Mouse (Mus musculus) midbrain, embryonic 16.5 days (tissue): ENCODE data around the gene Chrnb1. TPM values are rescaled to one million over a fixed set of nuclear protein-coding genes. Genes with fewer than 3 reads are reported as not detected.

ENCODE experiments used
- ATAC-seq: fragments of 200-750 bp; cut with Nextera tagmentation; 2 replicates; pipeline ENCODE4 v1.8.0; 2017; ENCODE audit warnings: moderate TSS enrichment
- H3K27ac ChIP-seq: fragments of 300-500 bp; sonication (generic); 2 replicates; pipeline ENCODE4 v1.5.1; 2014; ENCODE audit warnings: mild to moderate bottlenecking, low read length, mixed read lengths
- H3K27me3 ChIP-seq: fragments of 300-500 bp; sonication (generic); 2 replicates; pipeline ENCODE4 v1.6.1; 2014; ENCODE audit warnings: low read depth, low read length, mixed read lengths; ENCODE audit not compliant: control insufficient read depth, insufficient read depth
- H3K36me3 ChIP-seq: fragments of 300-500 bp; sonication (generic); 2 replicates; pipeline ENCODE4 v1.6.1; 2014; ENCODE audit warnings: mild to moderate bottlenecking, low read length, moderate library complexity, mixed read lengths; ENCODE audit not compliant: control insufficient read depth, insufficient read depth
- H3K4me1 ChIP-seq: fragments of 300-500 bp; sonication (generic); 2 replicates; pipeline ENCODE4 v1.6.1; 2014; ENCODE audit warnings: mild to moderate bottlenecking, low read length, mixed read lengths; ENCODE audit not compliant: control insufficient read depth, insufficient read depth
- H3K4me2 ChIP-seq: fragments of 300-500 bp; sonication (generic); 2 replicates; pipeline ENCODE4 v1.6.1; 2014; ENCODE audit warnings: mild to moderate bottlenecking, low read length, mixed read lengths
- H3K4me3 ChIP-seq: fragments of 300-500 bp; sonication (generic); 2 replicates; pipeline ENCODE4 v1.5.1; 2014; ENCODE audit warnings: low read depth, mild to moderate bottlenecking, low read length, moderate library complexity, mixed read lengths
- H3K9ac ChIP-seq: fragments of 300-500 bp; sonication (generic); 2 replicates; pipeline ENCODE4 v1.6.1; 2014; ENCODE audit warnings: low read depth, low read length, mixed read lengths
- H3K9me3 ChIP-seq: fragments of 300-500 bp; sonication (generic); replicated peaks from 2 replicates; pipeline ENCODE4 v1.6.1; 2014; ENCODE audit warnings: mild to moderate bottlenecking, low read length, mixed read lengths; ENCODE audit not compliant: control insufficient read depth, poor library complexity, severe bottlenecking
- WGBS: fragments of 180-500 bp; shearing (Covaris S2); extraction: QIAGEN DNeasy Blood & Tissue Kit; methylation state at CpG from one replicate; pipeline ENCODE4 v1.1.7; 2014; 5-methylcytosine and 5-hydroxymethylcytosine counted together
- polyA plus RNA-seq: library from polyadenylated mRNA; unstranded; fragments of >200 nt; fragmentation: Nextera tagmentation; extraction: Ambion mirVana; gene quantifications from 2 replicates; pipeline ENCODE4 v1.2.1, GENCODE M21; 2015

Gene Chrnb1
- polyA plus RNA-seq, 1 experiment from 2014 or later, result 1.6 TPM

DNA sequence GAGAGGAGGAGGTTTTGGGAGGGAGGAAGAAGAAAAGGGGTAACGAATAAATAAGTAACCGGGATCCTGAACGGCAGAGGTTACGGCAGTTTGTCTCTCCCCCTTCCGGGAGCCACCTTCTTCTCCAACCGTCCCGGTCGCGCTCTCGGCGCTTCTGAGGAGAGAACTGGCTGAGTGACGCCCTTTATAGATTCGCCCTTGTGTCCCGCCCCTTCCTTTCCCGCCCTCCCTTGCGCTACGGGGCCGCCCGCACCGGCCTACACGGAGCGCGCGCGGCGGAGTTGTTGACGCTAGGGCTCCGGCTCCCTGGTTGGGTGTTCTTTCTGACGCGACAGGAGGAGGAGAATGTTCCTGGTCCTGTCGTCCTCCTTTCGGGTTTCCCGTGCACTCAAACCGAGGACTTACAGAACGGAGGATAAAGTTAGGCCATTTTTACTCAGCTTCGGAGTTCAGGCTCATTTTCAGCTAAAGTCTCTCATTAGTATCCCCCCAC, 37.2 kb downstream of the Chrnb1 start, which contains the start of gene Polr2a:
Gene Polr2a, minus strand, starts transcription at position 160 of the 493 bp plus-strand sequence.
- Histone ChIP-seq H3K9me3 (no peaks in the 10 kb centered on the region), H3K4me2 (peak within 1 kb of the TSS; percentile 81), H3K9ac (peak within 1 kb of the TSS; percentile 79), H3K27ac (peak within 1 kb of the TSS; percentile 99), H3K4me3 (peak within 1 kb of the TSS; percentile 53), H3K4me1 (peaks cover 40% of the 10 kb centered on the region), H3K27me3 (no peaks in the 10 kb centered on the region), H3K36me3 (no peaks in the 10 kb centered on the region)
- WGBS, result 0% methylated on average over 33 of the region's 36 CpGs
- peak; percentile 96 for ATAC-seq

DNA sequence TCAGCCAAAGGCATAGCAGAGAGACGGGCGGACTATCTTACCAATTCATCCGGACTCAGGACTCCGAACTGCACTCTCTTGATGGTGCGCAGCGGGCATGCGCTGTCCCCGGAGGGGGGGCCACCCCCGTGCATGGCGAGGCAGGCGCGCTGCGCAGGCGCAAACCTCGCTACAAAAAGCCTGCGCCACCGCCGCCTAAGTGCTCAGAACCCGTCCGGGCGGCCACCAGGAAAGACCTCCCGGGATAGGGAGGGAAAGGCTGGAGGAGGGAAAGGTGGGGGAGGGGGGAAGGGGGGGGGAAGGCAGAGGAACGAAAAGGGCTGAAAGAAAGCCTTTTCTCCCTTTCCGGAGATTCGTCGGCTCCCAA, 37.7 kb downstream of the Chrnb1 start:
- ATAC-seq, result peak; percentile 84
- peak overlapping the region; percentile 68 for H3K4me2 ChIP-seq
- peak overlapping the region; percentile 79 for H3K9ac ChIP-seq
- peak overlapping the region; percentile 53 for H3K4me3 ChIP-seq
- H3K27ac ChIP-seq, result peak overlapping the region; percentile 99
- no peaks in the 10 kb centered on the region for H3K36me3 ChIP-seq
- WGBS, result 0% methylated on average over 26 of the region's 26 CpGs
- H3K27me3 ChIP-seq, result no peaks in the 10 kb centered on the region
- H3K9me3 ChIP-seq, result no peaks in the 10 kb centered on the region
- H3K4me1 ChIP-seq, result peaks cover 41% of the 10 kb centered on the region

DNA sequence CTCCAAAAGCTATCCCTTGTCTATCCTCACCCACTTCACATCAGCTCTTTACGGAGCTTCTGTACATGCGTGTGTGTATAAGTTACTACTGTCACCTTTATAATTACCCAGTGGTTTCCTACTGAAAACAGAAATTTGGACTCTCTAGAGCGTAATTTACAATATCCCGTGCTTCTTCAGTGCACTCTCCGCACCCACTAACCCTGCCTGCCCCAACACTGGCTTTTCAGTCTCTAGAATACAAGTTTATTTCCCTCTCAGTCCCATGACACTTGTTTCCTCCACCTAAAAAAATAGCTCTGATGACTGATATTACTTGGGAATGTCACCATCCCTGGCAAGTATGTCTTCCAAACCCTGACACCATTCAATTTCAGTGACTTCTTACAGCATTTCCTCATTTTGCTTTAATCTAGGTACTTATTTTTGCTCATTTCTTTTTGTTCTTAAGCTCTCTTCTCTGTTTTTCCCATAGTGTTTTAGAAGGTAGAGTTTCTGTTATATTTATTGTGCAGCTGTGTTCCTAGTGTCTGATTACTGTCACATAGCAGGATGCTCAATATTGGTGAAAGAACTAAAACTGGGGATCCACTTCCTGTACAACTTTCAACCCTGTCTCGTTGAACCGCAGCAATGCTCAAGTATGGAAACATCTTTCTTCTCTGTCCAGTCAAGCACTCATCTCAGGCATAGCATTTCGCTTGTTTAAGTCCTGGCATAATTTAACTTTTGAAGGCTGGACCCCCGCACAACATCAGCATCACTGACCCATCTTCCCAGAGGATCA, 38.2 kb downstream of the Chrnb1 start:
- H3K27me3 ChIP-seq, result no peaks in the 10 kb centered on the region
- H3K9me3 ChIP-seq, result no peaks in the 10 kb centered on the region
- peaks cover 45% of the 10 kb centered on the region for H3K4me1 ChIP-seq
- ATAC-seq, result no peak
- H3K4me3 ChIP-seq, result peak overlapping the region; percentile 53
- H3K27ac ChIP-seq, result peak overlapping the region; percentile 99
- 42% methylated on average over 9 of the region's 9 CpGs for WGBS
- H3K9ac ChIP-seq, result peak overlapping the region; percentile 79
- H3K4me2 ChIP-seq, result peak overlapping the region; percentile 68
- H3K36me3 ChIP-seq, result no peaks in the 10 kb centered on the region

GRCm38 (mm10) chr11:69754701-69755100, 41.0 kb downstream of the Chrnb1 start:
- H3K9ac ChIP-seq, result no peak overlapping the region; the same call in 1 of the 2 replicates
- ATAC-seq, result no peak
- peaks cover 39% of the 10 kb centered on the region for H3K4me1 ChIP-seq
- WGBS, result 58% methylated on average over 3 of the region's 3 CpGs
- no peaks in the 10 kb centered on the region for H3K36me3 ChIP-seq
- no peak overlapping the region for H3K27ac ChIP-seq
- no peaks in the 10 kb centered on the region for H3K27me3 ChIP-seq
- H3K9me3 ChIP-seq, result no peaks in the 10 kb centered on the region
- no peak overlapping the region; the same call in 1 of the 2 replicates for H3K4me3 ChIP-seq
- H3K4me2 ChIP-seq, result peak overlapping the region; percentile 27

GRCm38 (mm10) chr11:69754233-69754632, 41.5 kb downstream of the Chrnb1 start:
- Histone ChIP-seq H3K9me3 (no peaks in the 10 kb centered on the region), H3K4me2 (peak overlapping the region; percentile 22), H3K4me3 (no peak overlapping the region; the same call in 1 of the 2 replicates), H3K27ac (no peak overlapping the region), H3K9ac (peak overlapping the region; percentile 40; the same call in 1 of the 2 replicates), H3K27me3 (no peaks in the 10 kb centered on the region), H3K36me3 (no peaks in the 10 kb centered on the region), H3K4me1 (peaks cover 37% of the 10 kb centered on the region)
- no peak for ATAC-seq
- WGBS, result 91% methylated on average over 5 of the region's 5 CpGs

- no peak for ATAC-seq
- no peaks in the 10 kb centered on the region for H3K27me3 ChIP-seq
- no peak overlapping the region for H3K27ac ChIP-seq
- H3K4me3 ChIP-seq, result no peak overlapping the region
- H3K4me2 ChIP-seq, result no peak overlapping the region
- H3K9ac ChIP-seq, result peak overlapping the region; percentile 46; the same call in 1 of the 2 replicates
- no peaks in the 10 kb centered on the region; the same call in 1 of the 2 replicates for H3K36me3 ChIP-seq
- peaks cover 37% of the 10 kb centered on the region for H3K4me1 ChIP-seq
- H3K9me3 ChIP-seq, result no peaks in the 10 kb centered on the region
These were observed 43.1 kb downstream of the Chrnb1 start for GRCm38 (mm10) chr11:69752686-69753085.

- Histone ChIP-seq H3K27ac (no peak overlapping the region), H3K27me3 (no peaks in the 10 kb centered on the region), H3K9ac (no peak overlapping the region), H3K4me1 (peaks cover 27% of the 10 kb centered on the region), H3K4me3 (no peak overlapping the region), H3K4me2 (no peak overlapping the region), H3K36me3 (peaks cover 7% of the 10 kb centered on the region), H3K9me3 (no peaks in the 10 kb centered on the region)
- 87% methylated on average over 3 of the region's 3 CpGs for WGBS
- ATAC-seq, result no peak
These were observed 44.1 kb downstream of the Chrnb1 start for GRCm38 (mm10) chr11:69751635-69752034.
